Mouse (Mus musculus): Measurements from ENCODE around the gene Sars2.

DNA sequence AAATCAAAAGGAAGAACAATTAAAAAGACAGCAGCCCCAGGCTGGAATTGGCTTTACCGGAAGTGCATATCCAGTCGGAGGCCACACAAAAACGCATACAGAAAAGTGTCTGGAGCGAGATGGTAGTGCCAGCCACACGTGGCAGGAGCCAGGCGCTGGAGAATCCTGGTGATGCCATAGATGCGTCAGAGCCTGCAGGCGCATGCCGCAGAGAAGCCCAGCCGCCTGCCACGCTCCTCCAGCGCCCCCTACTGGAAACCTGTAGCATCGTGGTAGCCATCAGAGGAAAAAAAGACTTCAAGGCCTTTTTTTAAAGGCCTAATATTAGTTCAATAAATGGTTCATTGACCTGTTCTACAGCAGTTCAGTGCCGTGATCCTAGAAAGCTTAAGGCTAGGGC, 15.2 kb upstream of the Sars2 start:
- peak; percentile 83 for TF ChIP-seq CTCF (IDR thresholded peaks at IDR 0.05; ENCODE audit: control insufficient read depth, insufficient read depth, low read length)
- TF ChIP-seq POLR2A (IDR thresholded peaks at IDR 0.05; ENCODE audit: borderline replicate concordance, control insufficient read depth, low read depth, low read length): peak; percentile 31; the same call in 1 of the 2 replicates

Measured in bone marrow, adult 2 months (tissue).